Mouse (Mus musculus): ENCODE data around the gene Cldn3. TPM values are rescaled to one million over a fixed set of nuclear protein-coding genes. Genes with fewer than 3 reads are reported as not detected.

The Cldn3 gene
- polyA plus RNA-seq, 2 experiments from 2014 or later = not detected

- ATAC-seq = no peak
These were observed 49.8 kb downstream of the Cldn3 start for GRCm38 (mm10) chr5:135035608-135036359.

Other genes with a start within 250 kb of the Cldn3 start
- not detected for gene Eln, start 238.9 kb upstream of the Cldn3 start, polyA plus RNA-seq (2017; shearing (Covaris generic))
- gene Tmem270, start 79.5 kb upstream of the Cldn3 start, polyA plus RNA-seq (2017; shearing (Covaris generic)) = not detected
- not detected for gene Cldn13, start 70.7 kb upstream of the Cldn3 start, polyA plus RNA-seq (2017; shearing (Covaris generic))
- 10 to 100 TPM; 11.4 to 16.7 TPM for gene Mettl27, start 53.8 kb upstream of the Cldn3 start, polyA plus RNA-seq (2017; shearing (Covaris generic))
- under 1 TPM in 1 of 2 experiments, not detected in 1; 0.40 TPM for gene Cldn4, start 39.3 kb upstream of the Cldn3 start, polyA plus RNA-seq (2017; shearing (Covaris generic))
- gene Abhd11, start 22.9 kb downstream of the Cldn3 start, polyA plus RNA-seq (2017; shearing (Covaris generic)) = 10 to 100 TPM; 64.3 to 80.5 TPM
- gene Stx1a, start 37.3 kb downstream of the Cldn3 start, polyA plus RNA-seq (2017; shearing (Covaris generic)) = 10 to 100 TPM; 15.4 to 27.0 TPM
- gene Dnajc30, start 78.0 kb downstream of the Cldn3 start, polyA plus RNA-seq (2017; shearing (Covaris generic)) = 10 to 100 TPM; 23.4 to 36.6 TPM
- gene Bud23, start 78.7 kb downstream of the Cldn3 start, polyA plus RNA-seq (2017; shearing (Covaris generic)) = 100 to 1,000 TPM in 1 of 2 experiments, 10 to 100 TPM in 1; 60.8 to 103 TPM
- not detected for gene Vps37d, start 92.1 kb downstream of the Cldn3 start, polyA plus RNA-seq (2017; shearing (Covaris generic))
- under 1 TPM in 1 of 2 experiments, not detected in 1; 0.13 TPM for gene Mlxipl, start 103.7 kb downstream of the Cldn3 start, polyA plus RNA-seq (2017; shearing (Covaris generic))
- 1 to 10 TPM; 4.8 to 5.3 TPM for gene Tbl2, start 163.4 kb downstream of the Cldn3 start, polyA plus RNA-seq (2017; shearing (Covaris generic))
- gene Bcl7b, start 182.1 kb downstream of the Cldn3 start, polyA plus RNA-seq (2017; shearing (Covaris generic)) = 10 to 100 TPM; 47.1 to 79.6 TPM
- 10 to 100 TPM; 25.2 to 25.4 TPM for gene Baz1b, start 201.1 kb downstream of the Cldn3 start, polyA plus RNA-seq (2017; shearing (Covaris generic))

Measured in CD4-positive, CD25-positive, alpha-beta regulatory T cell, adult 4 months (primary cell).